Mouse (Mus musculus): ENCODE results near the gene Abcc10. TPM values are rescaled to one million over a fixed set of nuclear protein-coding genes. Genes with fewer than 3 reads are reported as not detected.

Abcc10 gene
- polyA plus RNA-seq, 1 experiment from 2014 or later: 5.5 TPM

GRCm38 (mm10) chr17:46287678-46288095, 40.5 kb downstream of the Abcc10 start:
- no peak for TF ChIP-seq CTCF (IDR thresholded peaks at IDR 0.05; ENCODE audit: low read depth)
- Histone ChIP-seq H3K27ac (ENCODE audit: low read depth) (no peak overlapping the region; the same call in 1 of the 2 replicates), H3K4me2 (0 out of 2 replicates have a peak overlapping the region, but pooled peaks have one; percentile 15), H3K27me3 (ENCODE audit: insufficient read depth, low read length) (no peaks in the 10 kb centered on the region), H3K9me3 (ENCODE audit: low read depth, low read length) (no peaks in the 10 kb centered on the region), H3K36me3 (ENCODE audit: insufficient read depth) (no peaks in the 10 kb centered on the region), H3K4me1 (ENCODE audit: insufficient read depth) (peaks cover 10% of the 10 kb centered on the region; the same call in 1 of the 2 replicates), H3K4me3 (ENCODE audit: low read depth, low read length) (no peak overlapping the region), H3K9ac (peak overlapping the region; percentile 16; the same call in 1 of the 2 replicates)
- 54% methylated on average over 11 of the region's 11 CpGs for WGBS
- DNase-seq: peak; percentile 84
- ATAC-seq (ENCODE audit: insufficient read depth): peak; percentile 57

GRCm38 (mm10) chr17:46285407-46285806, 42.7 kb downstream of the Abcc10 start:
- DNase-seq (no peak), ATAC-seq (ENCODE audit: insufficient read depth) (no peak)
- H3K4me2 ChIP-seq: no peak overlapping the region
- no peaks in the 10 kb centered on the region for H3K27me3 ChIP-seq (ENCODE audit: insufficient read depth, low read length)
- H3K36me3 ChIP-seq (ENCODE audit: insufficient read depth): peaks cover 5% of the 10 kb centered on the region
- no peaks in the 10 kb centered on the region for H3K9me3 ChIP-seq (ENCODE audit: low read depth, low read length)
- no peak overlapping the region for H3K9ac ChIP-seq
- H3K27ac ChIP-seq (ENCODE audit: low read depth): no peak overlapping the region
- H3K4me1 ChIP-seq (ENCODE audit: insufficient read depth): peaks cover 17% of the 10 kb centered on the region
- H3K4me3 ChIP-seq (ENCODE audit: low read depth, low read length): no peak overlapping the region
- WGBS: 39% methylated on average over 6 of the region's 6 CpGs
- TF ChIP-seq CTCF (IDR thresholded peaks at IDR 0.05; ENCODE audit: low read depth): no peak

- DNase-seq (no peak), ATAC-seq (ENCODE audit: insufficient read depth) (no peak)
- Histone ChIP-seq H3K4me2 (no peak overlapping the region), H3K4me3 (ENCODE audit: low read depth, low read length) (no peak overlapping the region), H3K4me1 (ENCODE audit: insufficient read depth) (peaks cover 17% of the 10 kb centered on the region), H3K36me3 (ENCODE audit: insufficient read depth) (peaks cover 11% of the 10 kb centered on the region), H3K9me3 (ENCODE audit: low read depth, low read length) (no peaks in the 10 kb centered on the region), H3K27me3 (ENCODE audit: insufficient read depth, low read length) (no peaks in the 10 kb centered on the region), H3K27ac (ENCODE audit: low read depth) (no peak overlapping the region), H3K9ac (no peak overlapping the region)
- WGBS: 49% methylated on average over 7 of the region's 7 CpGs
- no peak for TF ChIP-seq CTCF (IDR thresholded peaks at IDR 0.05; ENCODE audit: low read depth)
These were observed 43.5 kb downstream of the Abcc10 start for GRCm38 (mm10) chr17:46284653-46285052.

GRCm38 (mm10) chr17:46283911-46284310, 44.2 kb downstream of the Abcc10 start:
- H3K4me3 ChIP-seq (ENCODE audit: low read depth, low read length): no peak overlapping the region
- H3K9ac ChIP-seq: no peak overlapping the region
- ATAC-seq (ENCODE audit: insufficient read depth) (no peak), DNase-seq (no peak)
- no peaks in the 10 kb centered on the region for H3K27me3 ChIP-seq (ENCODE audit: insufficient read depth, low read length)
- H3K4me1 ChIP-seq (ENCODE audit: insufficient read depth): peaks cover 17% of the 10 kb centered on the region
- H3K9me3 ChIP-seq (ENCODE audit: low read depth, low read length): no peaks in the 10 kb centered on the region
- WGBS: 82% methylated on average over 8 of the region's 8 CpGs
- no peak overlapping the region for H3K27ac ChIP-seq (ENCODE audit: low read depth)
- no peak for TF ChIP-seq CTCF (IDR thresholded peaks at IDR 0.05; ENCODE audit: low read depth)
- H3K4me2 ChIP-seq: no peak overlapping the region
- peaks cover 19% of the 10 kb centered on the region for H3K36me3 ChIP-seq (ENCODE audit: insufficient read depth)

- ATAC-seq (ENCODE audit: insufficient read depth) (peak; percentile 42; the same call in 1 of the 2 replicates), DNase-seq (no peak)
- Histone ChIP-seq H3K4me2 (peak overlapping the region; percentile 95), H3K9me3 (ENCODE audit: low read depth, low read length) (no peaks in the 10 kb centered on the region), H3K4me3 (ENCODE audit: low read depth, low read length) (peak overlapping the region; percentile 79), H3K36me3 (ENCODE audit: insufficient read depth) (peaks cover 25% of the 10 kb centered on the region), H3K4me1 (ENCODE audit: insufficient read depth) (peaks cover 17% of the 10 kb centered on the region), H3K9ac (no peak overlapping the region), H3K27me3 (ENCODE audit: insufficient read depth, low read length) (no peaks in the 10 kb centered on the region), H3K27ac (ENCODE audit: low read depth) (no peak overlapping the region)
- WGBS: 16% methylated on average over 9 of the region's 9 CpGs
- no peak for TF ChIP-seq CTCF (IDR thresholded peaks at IDR 0.05; ENCODE audit: low read depth)
These were observed 45.0 kb downstream of the Abcc10 start for GRCm38 (mm10) chr17:46283140-46283539.

GRCm38 (mm10) chr17:46282483-46283123, 45.5 kb downstream of the Abcc10 start, which contains the start of gene Tjap1:
Gene Tjap1 (minus strand): TSS chr17:46283026.
- Histone ChIP-seq H3K9ac (peak within 1 kb of the TSS; percentile 81), H3K4me3 (ENCODE audit: low read depth, low read length) (peak within 1 kb of the TSS; percentile 79), H3K27me3 (ENCODE audit: insufficient read depth, low read length) (no peaks in the 10 kb centered on the region), H3K9me3 (ENCODE audit: low read depth, low read length) (no peaks in the 10 kb centered on the region), H3K4me2 (peak within 1 kb of the TSS; percentile 95), H3K27ac (ENCODE audit: low read depth) (peak within 1 kb of the TSS; percentile 90), H3K4me1 (ENCODE audit: insufficient read depth) (peaks cover 12% of the 10 kb centered on the region), H3K36me3 (ENCODE audit: insufficient read depth) (peaks cover 30% of the 10 kb centered on the region)
- ATAC-seq (ENCODE audit: insufficient read depth) (peak; percentile 97), DNase-seq (peak; percentile 92)
- TF ChIP-seq CTCF (IDR thresholded peaks at IDR 0.05; ENCODE audit: low read depth): no peak
- WGBS: under 1% methylated on average over 37 of the region's 37 CpGs

- ATAC-seq (ENCODE audit: insufficient read depth): no peak
- Histone ChIP-seq H3K9me3 (ENCODE audit: low read depth, low read length) (no peaks in the 10 kb centered on the region), H3K4me1 (ENCODE audit: insufficient read depth) (peaks cover 7% of the 10 kb centered on the region), H3K9ac (no peak overlapping the region), H3K4me2 (no peak overlapping the region), H3K27me3 (ENCODE audit: insufficient read depth, low read length) (no peaks in the 10 kb centered on the region), H3K27ac (ENCODE audit: low read depth) (no peak overlapping the region), H3K4me3 (ENCODE audit: low read depth, low read length) (no peak overlapping the region), H3K36me3 (ENCODE audit: insufficient read depth) (peaks cover 56% of the 10 kb centered on the region)
- WGBS: 87% methylated on average over 12 of the region's 12 CpGs
- no peak for DNase-seq
- TF ChIP-seq CTCF (IDR thresholded peaks at IDR 0.05; ENCODE audit: low read depth): no peak
These were observed 50.0 kb downstream of the Abcc10 start for GRCm38 (mm10) chr17:46278011-46278765.

All from lung, embryonic 14.5 days (tissue).